In genomic region chr9:75527368-75528059, GRCm38 (mm10) we compare ENCODE assay signal across 9 mouse cellular contexts. TPM values are rescaled to one million over a fixed set of nuclear protein-coding genes. Genes with fewer than 3 reads are reported as not detected.
DNase-seq lines count a peak whose midpoint lies in the region; ATAC-seq lines count a peak whose summit lies in the region.
"Had no signal": no experiment of that assay in that cellular context is flagged by ENCODE, and none has a peak within 500 bp of the region (broad histone marks: within the 10 kb centered on the region; RNA-seq: fewer than 3 reads in every experiment).

No protein-coding gene starts in this region.

- H3K4me1 ChIP-seq in heart, embryonic 13.5 days, result peaks cover 11% of the 10 kb centered on the region
- H3K4me1 ChIP-seq in liver, embryonic 16.5 days (ENCODE audit: control insufficient read depth, low read depth, low read length), result peaks cover 7% of the 10 kb centered on the region

- H3K27me3 ChIP-seq in heart, embryonic 13.5 days (replicated peaks), result no peaks in the 10 kb centered on the region
- H3K27me3 ChIP-seq in liver, embryonic 16.5 days (ENCODE audit: control insufficient read depth, insufficient read depth, low read depth, low read length), result no peaks in the 10 kb centered on the region
- H3K27me3 ChIP-seq: limb, embryonic 15.5 days had no signal

- H3K9ac ChIP-seq in heart, embryonic 13.5 days, result no peak overlapping the region
- no peak overlapping the region for H3K9ac ChIP-seq in liver, embryonic 16.5 days (ENCODE audit: low read depth, low read length)
- H3K9ac ChIP-seq: limb, embryonic 15.5 days had no signal

- ATAC-seq in heart, embryonic 13.5 days (ENCODE audit: extremely low read depth, insufficient number of reproducible peaks, low FRiP score, low TSS enrichment), result peak; percentile 83
- ATAC-seq in liver, embryonic 16.5 days (ENCODE audit: low read depth), result peak; percentile 98

- H3K27ac ChIP-seq in heart, embryonic 13.5 days (replicated peaks), result peak overlapping the region; percentile 51
- peak overlapping the region; percentile 14; the same call in 1 of the 2 replicates for H3K27ac ChIP-seq in liver, embryonic 16.5 days (ENCODE audit: low read length)
- H3K27ac ChIP-seq: limb, embryonic 15.5 days had no signal

- DNase-seq in lung, adult 18-20 months, result peak; percentile 39 to 66
- no peak for DNase-seq in lung, postnatal 14 days
- peak; percentile 47 for DNase-seq in adrenal gland, postnatal 10 days
- DNase-seq in retina, postnatal 1 day, result no peak
- DNase-seq in frontal cortex, postnatal 14 days (ENCODE audit: low spot score in 2 of 2), result no peak
- no peak for DNase-seq in urinary bladder, postnatal 25 days (ENCODE audit: low spot score)

- WGBS in heart, embryonic 13.5 days, result 51% methylated on average over 13 of the region's 13 CpGs
- 64% methylated on average over 13 of the region's 13 CpGs for WGBS in liver, embryonic 16.5 days (ENCODE audit: insufficient replicate concordance)

- peaks cover 31% of the 10 kb centered on the region for H3K36me3 ChIP-seq in heart, embryonic 13.5 days
- peaks cover 4% of the 10 kb centered on the region for H3K36me3 ChIP-seq in liver, embryonic 16.5 days (ENCODE audit: control insufficient read depth, insufficient read depth)

- H3K9me3 ChIP-seq in heart, embryonic 13.5 days, result no peaks in the 10 kb centered on the region
- H3K9me3 ChIP-seq in liver, embryonic 16.5 days (replicated peaks; ENCODE audit: control insufficient read depth, low read length), result no peaks in the 10 kb centered on the region
- H3K9me3 ChIP-seq: limb, embryonic 15.5 days had no signal

- H3K4me3 ChIP-seq in heart, embryonic 13.5 days, result no peak overlapping the region
- H3K4me3 ChIP-seq in liver, embryonic 16.5 days (ENCODE audit: low read depth, low read length), result no peak overlapping the region
- H3K4me3 ChIP-seq: limb, embryonic 15.5 days had no signal

- H3K4me2 ChIP-seq in heart, embryonic 13.5 days, result peak overlapping the region; percentile 23
- 0 out of 2 replicates have a peak overlapping the region, but pooled peaks have one; percentile 3 for H3K4me2 ChIP-seq in liver, embryonic 16.5 days (ENCODE audit: low read depth, low read length)
- H3K4me2 ChIP-seq: limb, embryonic 15.5 days had no signal

RNA-seq across cellular contexts. Expression of gene Tmod3, which starts 31.9 kb away (rescaled TPM):
- 10 to 100 TPM; 87.2 to 89.9 TPM for total RNA-seq in adrenal gland, postnatal 10 days (2021)
- polyA plus RNA-seq in heart, embryonic 13.5 days (2015; fragmentation: Nextera tagmentation; extraction: Ambion mirVana), result 63.8 and 70.0 TPM in 2 replicates
- polyA plus RNA-seq in liver, embryonic 16.5 days (2015; fragmentation: Nextera tagmentation; extraction: Ambion mirVana), result 26.2 and 28.2 TPM in 2 replicates

Comparison
In these comparisons a context has a peak if more than half of its experiments do, and no peak if none do; other contexts are left out.
1. DNase-seq: peak in lung, adult 18-20 months (2 of 2) and adrenal gland, postnatal 10 days (single experiment); none in lung, postnatal 14 days (single experiment), retina, postnatal 1 day (single experiment), frontal cortex, postnatal 14 days (0 of 2) and urinary bladder, postnatal 25 days (single experiment).